Mouse (Mus musculus): ENCODE results near the gene Armc12.

Armc12 gene

GRCm38 (mm10) chr17:28513337-28513736, 17.3 kb upstream of the Armc12 start:
- DNase-seq (ENCODE audit: low spot score in 2 of 2): no peak

- no peak for DNase-seq (ENCODE audit: low spot score in 2 of 2)
Observed at GRCm38 (mm10) chr17:28513844-28514243, 16.8 kb upstream of the Armc12 start.

GRCm38 (mm10) chr17:28514555-28514954, 16.1 kb upstream of the Armc12 start:
- no peak for DNase-seq (ENCODE audit: low spot score in 2 of 2)

- DNase-seq (ENCODE audit: low spot score in 2 of 2): no peak
Observed at GRCm38 (mm10) chr17:28515431-28516341, 14.9 kb upstream of the Armc12 start.

GRCm38 (mm10) chr17:28516881-28517280, 13.7 kb upstream of the Armc12 start:
- no peak for DNase-seq (ENCODE audit: low spot score in 2 of 2)

GRCm38 (mm10) chr17:28517441-28517955, 13.1 kb upstream of the Armc12 start, which contains the start of gene Fkbp5:
Gene Fkbp5, minus strand, starts transcription at chr17:28517527.
- peak in 1 of 2 experiments; percentile 48 for DNase-seq (ENCODE audit: low spot score in 2 of 2)

GRCm38 (mm10) chr17:28517956-28518614, 12.5 kb upstream of the Armc12 start:
- DNase-seq (ENCODE audit: low spot score in 2 of 2): peak; percentile 71 to 77

- no peak for DNase-seq (ENCODE audit: low spot score in 2 of 2)
Observed at GRCm38 (mm10) chr17:28518615-28519071, 12.0 kb upstream of the Armc12 start.

GRCm38 (mm10) chr17:28519827-28520226, 10.8 kb upstream of the Armc12 start:
- no peak for DNase-seq (ENCODE audit: low spot score in 2 of 2)

GRCm38 (mm10) chr17:28520561-28520960, 10.0 kb upstream of the Armc12 start:
- DNase-seq (ENCODE audit: low spot score in 2 of 2): no peak

- DNase-seq (ENCODE audit: low spot score in 2 of 2): no peak
Observed at GRCm38 (mm10) chr17:28521071-28521726, 9.4 kb upstream of the Armc12 start.

- no peak for DNase-seq (ENCODE audit: low spot score in 2 of 2)
Observed at GRCm38 (mm10) chr17:28521920-28522319, 8.7 kb upstream of the Armc12 start.

- DNase-seq (ENCODE audit: low spot score in 2 of 2): peak; percentile 82 to 88
Observed at GRCm38 (mm10) chr17:28522623-28523354, 7.8 kb upstream of the Armc12 start.

- DNase-seq (ENCODE audit: low spot score in 2 of 2): no peak
Observed at GRCm38 (mm10) chr17:28523355-28524008, 7.1 kb upstream of the Armc12 start.

- no peak for DNase-seq (ENCODE audit: low spot score in 2 of 2)
Observed at GRCm38 (mm10) chr17:28524009-28524695, 6.5 kb upstream of the Armc12 start.

- no peak for DNase-seq (ENCODE audit: low spot score in 2 of 2)
Observed at GRCm38 (mm10) chr17:28524831-28525430, 5.7 kb upstream of the Armc12 start.

- DNase-seq (ENCODE audit: low spot score in 2 of 2): no peak
Observed at GRCm38 (mm10) chr17:28527184-28528042, 3.2 kb upstream of the Armc12 start.

GRCm38 (mm10) chr17:28528043-28528351, 2.6 kb upstream of the Armc12 start:
- DNase-seq (ENCODE audit: low spot score in 2 of 2): peak; percentile 72 to 85

GRCm38 (mm10) chr17:28529116-28529515, 1.5 kb upstream of the Armc12 start:
- no peak for DNase-seq (ENCODE audit: low spot score in 2 of 2)

Measured in frontal cortex, postnatal 14 days (tissue).